ENCODE assay signal across 28 mouse cellular contexts in genomic region chr5:34407366-34407918, GRCm38 (mm10). TPM values are rescaled to one million over a fixed set of nuclear protein-coding genes. Genes with fewer than 3 reads are reported as not detected.
DNase-seq lines count a peak whose midpoint lies in the region; ATAC-seq and TF ChIP-seq lines count a peak whose summit lies in the region.
"Had no signal": no experiment of that assay in that cellular context is flagged by ENCODE, and none has a peak within 500 bp of the region (broad histone marks: within the 10 kb centered on the region; RNA-seq: fewer than 3 reads in every experiment).

No protein-coding gene starts in this region.

- H3K4me2 ChIP-seq in hindbrain, postnatal 0 days (ENCODE audit: low read depth, low read length): no peak overlapping the region
- no peak overlapping the region for H3K4me2 ChIP-seq in forebrain, embryonic 13.5 days
- H3K4me2 ChIP-seq: forebrain, embryonic 15.5 days; heart, embryonic 12.5 days; liver, embryonic 15.5 days; lung, embryonic 14.5 days; stomach, embryonic 15.5 days had no signal

- no peaks in the 10 kb centered on the region for H3K27me3 ChIP-seq in hindbrain, postnatal 0 days (ENCODE audit: insufficient read depth, low read length)
- no peaks in the 10 kb centered on the region for H3K27me3 ChIP-seq in hindbrain, embryonic 10.5 days (ENCODE audit: insufficient read depth, poor library complexity, severe bottlenecking)
- H3K27me3 ChIP-seq in forebrain, embryonic 13.5 days: no peaks in the 10 kb centered on the region
- H3K27me3 ChIP-seq: forebrain, embryonic 15.5 days; heart, embryonic 12.5 days; liver, embryonic 15.5 days; stomach, embryonic 15.5 days had no signal

- no peaks in the 10 kb centered on the region for H3K9me3 ChIP-seq in hindbrain, postnatal 0 days (ENCODE audit: low read length)
- H3K9me3 ChIP-seq in hindbrain, embryonic 10.5 days: no peaks in the 10 kb centered on the region
- no peaks in the 10 kb centered on the region for H3K9me3 ChIP-seq in forebrain, embryonic 13.5 days (replicated peaks)
- H3K9me3 ChIP-seq: forebrain, embryonic 15.5 days; G1E; heart, embryonic 12.5 days; liver, embryonic 15.5 days; midbrain, embryonic 10.5 days; stomach, embryonic 15.5 days had no signal

- DNase-seq in hindbrain, postnatal 0 days (ENCODE audit: low spot score): no peak
- DNase-seq in hindbrain, embryonic 10.5 days (ENCODE audit: low spot score): no peak
- peak; percentile 34 for DNase-seq in naive thymus-derived CD4-positive, alpha-beta T cell, adult 2 months (ENCODE audit: low read depth)
- DNase-seq in thymus, postnatal 36 days: peak; percentile 11 to 16
- DNase-seq in ovary, postnatal 36 days (ENCODE audit: low spot score): no peak
- no peak for DNase-seq in spleen, postnatal 10 days (ENCODE audit: low spot score in 2 of 2)
- DNase-seq: adrenal gland, postnatal 10 days; cerebellum, adult 11 months; cerebellum, adult 9-10 months; cerebellum, postnatal 36 days; gastrocnemius, postnatal 25 days; heart, adult 2 months; heart, postnatal 4 days; kidney, postnatal 14 days; liver; lung, embryonic 14.5 days; lung, postnatal 14 days; right cerebral cortex, adult 18-20 months had no signal

- TF ChIP-seq CTCF in hindbrain, postnatal 0 days (IDR thresholded peaks at IDR 0.05; ENCODE audit: low read depth): no peak

- H3K27ac ChIP-seq in hindbrain, postnatal 0 days: peak overlapping the region; percentile 45; the same call in 1 of the 2 replicates
- H3K27ac ChIP-seq in hindbrain, embryonic 10.5 days: no peak overlapping the region
- H3K27ac ChIP-seq in forebrain, embryonic 13.5 days: no peak overlapping the region
- H3K27ac ChIP-seq: forebrain, embryonic 15.5 days; heart, adult 2 months; liver, embryonic 15.5 days; midbrain, embryonic 10.5 days; stomach, embryonic 15.5 days had no signal

- WGBS in hindbrain, postnatal 0 days: 92% methylated on average over 6 of the region's 6 CpGs
- 89% methylated on average over 6 of the region's 6 CpGs for WGBS in hindbrain, embryonic 10.5 days
- 88% methylated on average over 6 of the region's 6 CpGs for WGBS in forebrain, embryonic 13.5 days

- H3K9ac ChIP-seq in hindbrain, postnatal 0 days (replicated peaks; ENCODE audit: low read length): no peak overlapping the region
- H3K9ac ChIP-seq in forebrain, embryonic 13.5 days: no peak overlapping the region
- H3K9ac ChIP-seq: forebrain, embryonic 15.5 days; heart, embryonic 12.5 days; liver, embryonic 15.5 days; lung, embryonic 14.5 days; stomach, embryonic 15.5 days had no signal

- no peak overlapping the region for H3K4me3 ChIP-seq in hindbrain, postnatal 0 days (ENCODE audit: low read length)
- no peak overlapping the region for H3K4me3 ChIP-seq in hindbrain, embryonic 10.5 days
- H3K4me3 ChIP-seq in forebrain, embryonic 13.5 days: no peak overlapping the region
- H3K4me3 ChIP-seq: forebrain, embryonic 15.5 days; heart, adult 2 months; heart, embryonic 12.5 days; liver, embryonic 15.5 days; midbrain, embryonic 10.5 days; stomach, embryonic 15.5 days had no signal

- no peak for ATAC-seq in hindbrain, postnatal 0 days
- peak; percentile 57 for ATAC-seq in CD4-positive, CD25-positive, alpha-beta regulatory T cell, adult 4 months
- ATAC-seq in forebrain, embryonic 13.5 days: no peak
- ATAC-seq: forebrain, embryonic 15.5 days; hindbrain, embryonic 16.5 days; intestine, postnatal 0 days had no signal

- H3K36me3 ChIP-seq in hindbrain, postnatal 0 days (ENCODE audit: insufficient read depth, low read length): no peaks in the 10 kb centered on the region
- H3K36me3 ChIP-seq in hindbrain, embryonic 10.5 days: peaks cover 14% of the 10 kb centered on the region
- H3K36me3 ChIP-seq in forebrain, embryonic 13.5 days (ENCODE audit: poor library complexity, severe bottlenecking): 0 out of 2 replicates have a peak, but pooled peaks cover 4% of the 10 kb centered on the region
- H3K36me3 ChIP-seq: forebrain, embryonic 15.5 days; heart, embryonic 12.5 days; stomach, embryonic 15.5 days had no signal

- H3K4me1 ChIP-seq in hindbrain, postnatal 0 days (ENCODE audit: insufficient read depth, low read length): no peaks in the 10 kb centered on the region
- H3K4me1 ChIP-seq in hindbrain, embryonic 10.5 days (replicated peaks): 0 out of 2 replicates have a peak, but pooled peaks cover 4% of the 10 kb centered on the region
- peaks cover 13% of the 10 kb centered on the region for H3K4me1 ChIP-seq in forebrain, embryonic 13.5 days
- H3K4me1 ChIP-seq: midbrain, embryonic 10.5 days; stomach, embryonic 15.5 days had no signal

RNA-seq across cellular contexts. Expression of gene Fam193a, which starts 37.7 kb away (rescaled TPM):
- 33.1 and 36.9 TPM in 2 replicates for total RNA-seq in hindbrain, postnatal 0 days (2014; rRNA removed)
- polyA plus RNA-seq in hindbrain, postnatal 0 days (2015; fragmentation: Nextera tagmentation; extraction: Ambion mirVana): 9.6 and 11.6 TPM in 2 replicates
- polyA plus RNA-seq in hindbrain, embryonic 10.5 days (2016; fragmentation: Nextera tagmentation; extraction: Ambion mirVana): 13.2 and 13.3 TPM in 2 replicates
- 10 to 100 TPM; 16.5 to 18.3 TPM for polyA plus RNA-seq in CD4-positive, CD25-positive, alpha-beta regulatory T cell, adult 4 months (2017; shearing (Covaris generic))
- polyA plus RNA-seq in forebrain, embryonic 13.5 days (2015; fragmentation: Nextera tagmentation; extraction: Ambion mirVana): 19.0 and 19.3 TPM in 2 replicates

Comparison
In these comparisons a context has a peak if more than half of its experiments do, and no peak if none do; other contexts are left out.
1. DNase-seq: peak in naive thymus-derived CD4-positive, alpha-beta T cell, adult 2 months (single experiment) and thymus, postnatal 36 days (2 of 2); none in hindbrain, postnatal 0 days (single experiment), hindbrain, embryonic 10.5 days (single experiment), ovary, postnatal 36 days (single experiment) and spleen, postnatal 10 days (0 of 2).